Mouse (Mus musculus) adrenal gland, adult 2 months (tissue): ENCODE measurements at regions not wholly inside any gene's neighbourhood (a gene's known extent, or its start where the extent isn't known, plus 50 kb on each side); places are given as distances from the start of the nearest gene placed in this dataset.

ENCODE experiments used
- DNase-seq: peaks from one replicate; pipeline ENCODE4 v3.0.0; 2021

GRCm38 (mm10) chr15:57542630-57543029 lies 65.2 kb upstream of the Slc22a22 start:
- no peak for DNase-seq

DNA sequence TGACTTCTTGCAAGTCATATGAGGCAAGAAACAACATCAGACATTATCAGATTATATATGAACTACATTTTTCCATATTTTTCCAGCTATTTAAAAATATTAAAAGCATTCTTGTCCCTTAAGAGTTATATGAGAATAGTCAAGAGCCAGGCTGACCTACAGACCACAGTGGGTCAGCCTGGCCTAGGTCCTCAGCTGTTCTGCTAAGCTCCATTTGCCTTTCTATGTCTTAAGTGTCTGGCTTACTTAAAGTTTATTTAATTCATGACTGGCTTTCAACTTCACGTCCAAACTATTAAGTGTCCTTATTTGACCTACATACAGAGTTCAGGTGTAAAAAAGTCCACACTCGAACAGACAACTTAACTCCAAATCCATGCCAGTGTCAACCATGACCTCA lies 58.1 kb upstream of the Slc22a22 start:
- no peak for DNase-seq
